Mouse (Mus musculus) retina, postnatal 7 days (tissue): ENCODE data around the gene Ptp4a2.
"Not testable (repeated sequence)": the region's sequence is repeated elsewhere in the genome, so short reads cannot be mapped to it uniquely, and the experiment has no call there.

Experiments
- DNase-seq: peaks from one replicate; pipeline ENCODE4 v3.0.0-alpha.2; 2012; ENCODE audit warnings: low read depth, low spot score

Gene Ptp4a2

GRCm38 (mm10) chr4:129851861-129852260 lies 40.8 kb downstream of the Ptp4a2 start:
- no peak for DNase-seq

DNA sequence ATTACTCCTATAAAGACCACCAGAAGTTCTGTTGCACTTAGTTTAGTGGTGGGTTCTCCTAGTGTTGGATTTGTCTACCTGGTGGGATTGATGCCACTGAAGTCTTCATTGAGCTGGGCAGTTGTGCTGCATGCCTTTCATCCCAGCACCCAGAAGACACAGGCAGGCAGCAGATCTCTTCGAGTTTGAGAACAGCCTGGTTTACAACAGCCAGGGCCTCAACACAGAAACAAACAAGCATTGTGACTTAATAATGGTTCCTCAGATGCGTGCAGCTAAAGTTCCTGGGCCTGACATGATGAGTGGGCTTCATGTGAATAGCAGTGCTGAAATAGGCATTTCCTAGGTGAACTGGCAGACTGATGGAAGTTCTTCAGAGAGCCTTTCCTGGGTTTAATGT lies 42.0 kb downstream of the Ptp4a2 start:
- DNase-seq: no peak

DNA sequence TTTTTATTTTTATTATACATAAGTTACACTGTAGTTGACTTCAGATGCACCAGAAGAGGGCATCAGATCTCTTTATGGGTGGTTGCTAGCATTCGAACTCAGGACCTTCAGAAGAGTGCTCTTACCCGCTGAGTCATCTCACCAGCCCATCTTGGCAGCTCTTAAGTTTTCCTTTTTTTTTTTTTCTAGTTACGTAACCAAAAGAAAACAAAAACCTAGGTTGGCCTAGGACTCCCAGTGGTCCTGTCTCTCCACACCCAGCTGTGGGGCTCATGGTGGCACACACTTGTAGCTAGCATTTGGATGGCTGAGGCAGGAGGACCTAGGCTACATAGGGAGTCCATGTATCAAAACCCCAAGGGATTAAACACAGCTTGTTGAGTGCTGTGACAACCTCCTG lies 43.0 kb downstream of the Ptp4a2 start:
- no peak for DNase-seq

DNA sequence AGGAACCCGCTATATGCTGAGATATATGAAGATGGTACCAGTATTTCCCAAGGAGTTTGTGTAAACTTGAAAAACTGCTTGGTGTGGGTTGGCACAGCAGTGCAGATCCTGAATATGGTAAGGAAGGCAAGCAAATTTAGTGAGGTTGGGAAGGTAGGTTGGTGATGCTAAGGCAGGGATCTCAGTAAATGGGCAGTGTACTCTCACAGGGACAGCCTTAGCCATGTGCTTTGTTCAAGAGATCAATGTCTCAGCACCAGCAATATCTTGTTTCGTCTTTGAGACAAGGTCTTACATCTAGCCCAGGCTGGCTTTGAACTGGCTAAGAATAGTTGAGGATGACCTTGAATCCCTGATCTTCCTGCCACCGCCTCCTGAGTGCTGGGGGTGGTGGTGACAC lies 43.6 kb downstream of the Ptp4a2 start:
- DNase-seq: no peak

GRCm38 (mm10) chr4:129855051-129855970 lies 44.3 kb downstream of the Ptp4a2 start:
- DNase-seq: no peak

- no peak for DNase-seq
Observed at GRCm38 (mm10) chr4:129860456-129860855, 49.4 kb downstream of the Ptp4a2 start.

GRCm38 (mm10) chr4:129861400-129861799 lies 50.4 kb downstream of the Ptp4a2 start:
- no peak for DNase-seq

DNA sequence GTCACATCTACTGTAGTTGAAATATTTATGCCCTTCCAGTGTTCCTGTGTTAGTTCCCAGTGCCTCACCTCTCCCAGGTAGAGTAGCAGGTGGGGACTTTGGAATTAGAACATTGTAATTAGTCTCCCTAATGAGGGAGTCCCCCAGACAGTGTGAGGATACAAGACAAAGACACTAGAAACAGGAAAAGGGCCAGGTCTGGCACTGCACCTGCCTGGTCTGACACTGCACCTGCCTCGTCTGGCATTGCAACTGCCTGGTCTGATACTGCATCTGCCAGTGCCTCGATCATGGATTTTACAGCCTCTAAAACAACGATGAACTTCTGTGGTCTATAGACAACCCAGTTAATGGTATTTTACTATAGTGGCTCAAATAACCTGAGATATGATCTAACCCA lies 51.3 kb downstream of the Ptp4a2 start:
- DNase-seq: no peak

DNA sequence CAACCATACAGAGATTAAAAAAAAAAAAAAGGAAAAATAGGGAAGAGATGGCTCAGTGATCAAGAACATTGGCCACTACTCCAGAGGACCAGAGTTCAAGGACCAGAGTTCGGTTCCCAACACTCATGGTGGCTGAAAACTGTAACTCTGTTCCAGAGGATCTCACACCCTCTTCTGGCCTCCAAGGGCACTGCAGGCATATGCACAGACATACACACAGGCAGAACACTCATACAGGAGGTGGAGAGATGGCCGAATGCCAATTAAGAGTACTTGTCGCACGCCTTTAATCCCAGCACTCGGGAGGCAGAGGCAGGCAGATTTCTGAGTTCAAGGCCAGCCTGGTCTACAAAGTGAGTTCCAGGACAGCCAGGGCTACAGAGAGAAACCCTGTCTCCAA lies 55.2 kb downstream of the Ptp4a2 start:
- not testable (repeated sequence) for DNase-seq

DNA sequence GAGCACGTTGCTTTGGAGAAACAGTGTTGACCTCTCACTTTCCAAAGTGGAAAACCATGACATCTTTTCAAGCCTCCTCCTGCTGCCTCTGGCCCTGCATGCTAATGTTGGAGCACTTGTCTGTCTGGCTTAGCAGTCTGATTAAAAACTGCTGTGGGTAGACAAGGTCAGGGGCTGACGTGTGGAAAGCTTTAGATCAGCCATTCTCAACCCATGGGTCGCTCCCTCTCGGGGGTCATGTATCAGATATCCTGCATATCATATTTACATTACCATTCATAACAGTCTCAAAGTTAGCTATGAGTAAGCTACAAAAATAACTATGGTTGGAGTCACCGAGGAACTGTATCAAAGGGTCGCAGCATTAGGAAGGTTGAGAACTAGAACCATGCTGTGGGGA lies 57.2 kb downstream of the Ptp4a2 start:
- no peak for DNase-seq

- DNase-seq: no peak
Observed at GRCm38 (mm10) chr4:129870483-129870882, 59.5 kb downstream of the Ptp4a2 start.

DNA sequence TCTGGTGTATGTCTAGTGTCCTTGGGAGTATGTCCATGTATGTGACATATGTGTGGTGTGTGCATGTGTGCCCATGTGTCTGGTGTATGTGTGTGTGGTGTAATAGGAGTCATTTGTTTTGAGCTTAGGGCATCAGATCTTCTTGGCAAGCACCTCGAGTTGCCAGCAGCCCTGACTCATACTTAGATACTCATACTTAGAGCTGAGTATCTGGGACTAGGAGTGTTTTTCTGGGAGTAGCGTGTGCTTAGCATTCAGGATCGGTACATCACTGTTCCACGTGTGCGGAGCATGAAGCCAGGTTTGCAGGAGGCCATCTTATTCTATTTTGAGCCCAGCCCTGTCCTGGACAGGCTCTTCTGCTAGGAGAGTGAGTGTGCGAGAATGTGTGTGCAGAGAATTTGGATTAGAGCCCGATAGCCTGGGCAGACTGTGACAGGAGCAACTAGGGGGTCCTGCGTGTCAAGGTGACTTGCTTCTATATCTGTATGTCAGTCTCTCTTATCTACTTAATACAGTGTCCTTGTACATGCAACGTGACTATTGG lies 61.4 kb downstream of the Ptp4a2 start:
- no peak for DNase-seq

DNA sequence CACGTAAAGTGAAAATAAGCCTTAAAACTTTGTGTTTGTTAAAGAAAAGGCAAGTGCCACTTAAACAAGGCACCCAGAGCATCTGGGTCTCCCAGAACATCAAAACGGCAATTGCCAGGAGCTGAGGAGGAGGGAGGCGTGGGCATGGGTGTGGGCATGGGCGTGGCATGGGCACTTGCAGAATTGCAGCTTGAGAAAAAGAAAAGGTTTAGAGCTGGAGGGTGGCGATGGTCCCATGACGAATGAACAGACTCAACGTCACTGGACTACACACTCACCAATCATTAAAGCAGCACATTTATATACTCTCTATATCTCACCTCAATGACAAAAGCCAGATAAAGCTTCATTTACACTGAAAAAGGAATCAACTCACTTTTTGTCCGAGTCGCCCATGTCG lies 63.8 kb downstream of the Ptp4a2 start:
- DNase-seq: no peak

GRCm38 (mm10) chr4:129875406-129875805 lies 64.4 kb downstream of the Ptp4a2 start:
- DNase-seq: no peak

DNA sequence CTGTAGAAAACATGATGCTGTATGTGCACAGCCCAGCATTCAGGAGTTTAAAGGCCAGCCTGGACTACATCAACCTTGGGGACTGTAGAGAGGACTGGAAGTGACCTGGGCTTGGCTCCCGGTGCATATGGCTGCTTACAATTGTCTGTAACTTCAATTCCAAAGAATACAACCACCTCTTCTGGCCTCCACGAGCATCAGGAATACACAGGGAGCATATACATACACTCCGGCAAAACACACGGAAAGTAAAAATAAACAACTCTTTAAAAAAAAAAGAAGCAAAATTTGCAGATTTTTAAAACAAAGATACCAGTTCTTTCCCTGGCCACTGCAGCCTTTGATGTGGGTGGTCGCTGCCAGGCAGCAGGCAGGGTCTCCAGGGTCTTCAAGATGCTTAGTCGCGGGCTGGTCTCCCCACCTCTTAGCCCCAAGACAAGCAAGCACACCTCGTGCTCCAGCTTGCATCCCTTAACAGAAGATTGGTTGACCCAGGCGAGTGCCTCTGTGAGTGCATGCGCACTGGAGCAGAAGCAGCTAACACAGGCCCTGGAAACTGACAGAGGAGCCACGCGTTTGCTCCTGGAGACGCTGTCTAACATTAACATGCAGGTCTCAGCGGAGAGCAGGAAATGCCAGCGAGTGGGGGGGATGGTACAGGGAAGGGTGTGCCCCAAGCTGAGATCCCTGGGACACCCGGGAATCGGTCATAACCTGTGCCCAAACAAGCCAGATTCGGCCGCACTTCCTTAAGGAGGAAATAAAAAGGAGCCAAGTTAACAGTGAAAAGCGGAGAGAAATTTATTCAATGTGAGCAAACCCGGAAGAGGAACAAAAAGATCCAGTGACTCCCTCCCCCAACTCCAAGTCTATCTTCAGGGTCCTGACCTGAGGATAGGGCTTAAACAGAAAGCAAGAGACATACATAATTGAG lies 66.1 kb downstream of the Ptp4a2 start:
- DNase-seq: peak; percentile 19

GRCm38 (mm10) chr4:129877967-129878655 lies 67.1 kb downstream of the Ptp4a2 start:
- DNase-seq: no peak

GRCm38 (mm10) chr4:129878656-129879145 lies 67.7 kb downstream of the Ptp4a2 start:
- DNase-seq: no peak

GRCm38 (mm10) chr4:129879206-129879780 lies 68.3 kb downstream of the Ptp4a2 start:
- no peak for DNase-seq

DNA sequence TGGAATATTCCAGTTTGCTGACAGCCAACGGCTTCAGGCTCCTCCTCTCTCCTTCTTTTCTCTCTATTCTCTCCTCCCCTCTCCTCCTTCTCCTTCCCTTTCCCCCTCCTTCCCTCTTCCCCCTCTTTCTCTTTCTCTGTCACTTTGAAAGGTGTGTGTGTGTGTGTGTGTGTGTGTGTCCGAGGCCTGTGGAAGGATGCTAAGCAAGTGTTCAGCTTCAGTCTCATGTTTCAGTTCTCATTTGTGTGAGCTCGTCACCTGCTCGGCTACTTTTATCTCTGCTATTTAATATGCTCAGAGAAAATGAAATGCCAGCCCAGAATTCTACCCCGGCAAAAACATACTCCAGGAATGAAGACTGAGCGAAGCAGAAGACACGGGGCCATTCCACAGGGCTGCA lies 69.6 kb downstream of the Ptp4a2 start:
- DNase-seq: no peak

GRCm38 (mm10) chr4:129881661-129882060 lies 70.6 kb downstream of the Ptp4a2 start:
- DNase-seq: no peak
